Mouse (Mus musculus): ENCODE data around the gene Ptges2.

- TF ChIP-seq CTCF (IDR thresholded peaks at IDR 0.05; ENCODE audit: borderline replicate concordance, extremely low read depth, insufficient read depth, insufficient read length), result no peak
- no peak for TF ChIP-seq POLR2A (IDR thresholded peaks at IDR 0.05; ENCODE audit: borderline replicate concordance, extremely low read depth, insufficient read depth, insufficient read length, poor library complexity, severe bottlenecking)
These were observed 21.5 kb upstream of the Ptges2 start for GRCm38 (mm10) chr2:32374191-32374590.

Measured in brain, embryonic 14.5 days (tissue).